Mouse (Mus musculus) brain, adult 10 weeks (tissue): ENCODE results near the gene Taf1d. TPM values are rescaled to one million over a fixed set of nuclear protein-coding genes. Genes with fewer than 3 reads are reported as not detected.

Experiments used
- polyA plus RNA-seq: library from polyadenylated mRNA; stranded (reverse); fragments of 350-450 nt; fragmentation: Illumina TruSeq; extraction: RNeasy Lipid Tissue Mini Kit (QIAGEN cat#74804); gene quantifications from one replicate; pipeline ENCODE4 v1.2.3, GENCODE M21; 2015; ENCODE audit warnings: low read depth, low replicate concordance

Taf1d gene
- 31.4 TPM for polyA plus RNA-seq

DNA sequence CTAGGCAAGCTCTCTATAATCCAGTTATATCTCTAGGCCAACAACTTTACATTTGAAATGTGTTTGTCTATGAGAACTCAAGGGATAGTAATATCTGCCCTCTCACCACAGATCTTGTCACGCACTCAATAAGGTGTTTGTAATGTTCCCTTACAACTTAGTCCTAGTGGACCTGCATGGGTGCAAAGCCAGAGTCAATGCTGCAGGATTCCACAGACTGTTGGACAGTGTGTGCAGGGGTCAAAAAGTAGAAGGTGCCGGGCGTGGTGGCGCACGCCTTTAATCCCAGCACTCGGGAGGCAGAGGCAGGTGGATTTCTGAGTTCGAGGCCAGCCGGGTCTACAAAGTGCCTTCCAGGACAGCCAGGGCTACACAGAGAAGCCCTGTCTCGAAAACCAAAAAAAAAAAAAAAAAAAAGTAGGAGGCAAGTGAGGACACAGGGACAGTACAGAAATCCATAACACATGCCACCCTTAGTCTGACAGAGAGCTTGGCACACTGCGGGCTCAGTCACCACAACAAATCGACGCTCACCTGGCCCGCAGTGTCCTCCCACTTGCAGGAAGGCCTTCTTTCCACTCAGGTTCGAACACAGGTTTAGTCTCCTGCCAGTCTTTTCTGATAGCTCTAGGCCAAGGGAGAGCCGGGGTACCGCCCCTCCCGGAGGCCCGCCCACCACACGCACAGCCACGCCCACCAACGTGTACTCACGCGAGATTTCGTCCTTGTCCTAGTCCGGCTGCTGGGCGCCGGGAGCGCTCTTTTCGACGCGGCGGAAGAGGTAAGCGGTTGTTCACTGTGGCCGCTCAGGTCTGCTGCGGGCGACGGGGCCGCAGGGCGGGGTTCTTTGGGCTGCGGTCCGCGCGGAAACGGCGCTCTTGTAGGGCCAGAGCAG, at the start of gene Taf1d:
Gene Taf1d, plus strand, starts transcription at position 712 of the 895 bp plus-strand sequence.

DNA sequence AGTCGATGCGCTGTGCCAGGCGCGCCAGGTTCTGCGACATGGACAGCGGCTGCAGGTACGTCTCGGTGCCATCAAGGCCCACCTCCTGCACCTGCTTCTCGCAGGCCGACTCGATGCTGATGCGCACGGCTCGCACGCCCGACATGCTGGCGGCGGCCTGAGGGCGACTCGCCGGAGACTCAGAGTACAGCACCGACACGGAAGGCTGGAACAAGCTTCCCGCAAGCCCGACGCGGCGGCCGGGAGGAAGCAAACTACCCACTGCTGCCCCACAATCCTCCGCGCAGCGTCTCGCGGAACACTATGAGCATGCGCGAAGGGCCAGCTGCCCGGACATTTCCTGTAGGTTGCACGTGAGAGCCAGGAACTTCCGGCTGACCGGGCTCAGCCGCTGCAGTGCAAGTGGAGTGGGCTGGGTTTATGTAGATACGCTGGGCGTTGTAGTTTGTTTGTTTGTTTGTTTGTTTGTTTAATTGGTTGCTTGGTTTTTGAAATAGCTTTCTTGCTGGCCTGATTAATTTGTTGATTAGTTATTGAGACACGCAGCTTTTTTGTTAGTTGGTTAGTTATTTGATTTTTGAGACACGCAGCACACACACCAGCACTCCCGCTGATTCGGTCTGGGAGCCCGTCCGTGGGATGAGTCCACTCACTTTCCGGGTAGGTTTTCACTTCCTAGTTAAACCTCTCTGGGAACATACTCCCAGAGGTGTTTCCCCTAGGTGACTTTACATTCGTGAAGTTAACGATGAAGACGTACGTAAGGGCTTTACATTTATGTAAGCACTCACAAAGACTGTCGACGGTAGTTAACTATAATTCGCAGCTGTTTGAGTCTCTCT, 26.1 kb upstream of the Taf1d start, which contains the start of gene Med17:
Gene Med17, minus strand, starts transcription at position 283 of the 842 bp plus-strand sequence.

DNA sequence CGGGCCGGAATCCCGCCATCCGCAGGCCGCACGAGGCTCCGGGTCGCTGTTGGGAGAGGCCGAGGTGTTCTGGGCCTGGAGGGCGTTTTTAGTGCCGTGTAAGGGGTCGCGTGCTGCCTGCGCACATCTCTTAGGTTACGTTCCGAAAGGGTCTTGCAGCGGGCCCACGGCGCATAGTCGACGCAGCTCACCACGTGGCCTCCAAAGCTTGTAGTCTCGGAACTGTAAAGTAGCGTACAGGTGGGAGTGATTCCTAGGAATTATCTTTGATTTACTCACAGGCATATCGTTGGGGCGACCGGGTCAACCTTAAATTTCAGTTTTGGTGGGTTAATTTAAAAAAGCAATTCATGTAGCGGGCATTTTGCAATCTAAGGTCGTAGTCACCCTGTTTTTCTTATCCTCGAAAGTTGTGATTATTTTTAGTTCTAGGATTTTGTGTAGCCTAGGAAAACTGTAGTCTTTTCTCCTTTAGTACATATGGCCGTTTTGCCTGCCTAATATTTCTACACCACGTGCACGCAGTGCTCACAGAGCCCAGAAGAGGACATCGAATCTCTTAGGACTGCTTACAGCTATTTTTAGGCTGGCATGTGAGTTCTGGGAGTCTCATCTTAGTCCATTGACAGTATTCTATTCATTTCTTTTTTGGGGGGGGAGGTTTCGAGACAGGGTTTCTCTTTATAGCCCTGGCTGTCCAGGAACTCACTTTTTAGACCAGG, 545 bp downstream of the Taf1d start, which contains the start of gene 4931406C07Rik:
Gene 4931406C07Rik, minus strand, starts transcription at position 51 of the 722 bp plus-strand sequence.

DNA sequence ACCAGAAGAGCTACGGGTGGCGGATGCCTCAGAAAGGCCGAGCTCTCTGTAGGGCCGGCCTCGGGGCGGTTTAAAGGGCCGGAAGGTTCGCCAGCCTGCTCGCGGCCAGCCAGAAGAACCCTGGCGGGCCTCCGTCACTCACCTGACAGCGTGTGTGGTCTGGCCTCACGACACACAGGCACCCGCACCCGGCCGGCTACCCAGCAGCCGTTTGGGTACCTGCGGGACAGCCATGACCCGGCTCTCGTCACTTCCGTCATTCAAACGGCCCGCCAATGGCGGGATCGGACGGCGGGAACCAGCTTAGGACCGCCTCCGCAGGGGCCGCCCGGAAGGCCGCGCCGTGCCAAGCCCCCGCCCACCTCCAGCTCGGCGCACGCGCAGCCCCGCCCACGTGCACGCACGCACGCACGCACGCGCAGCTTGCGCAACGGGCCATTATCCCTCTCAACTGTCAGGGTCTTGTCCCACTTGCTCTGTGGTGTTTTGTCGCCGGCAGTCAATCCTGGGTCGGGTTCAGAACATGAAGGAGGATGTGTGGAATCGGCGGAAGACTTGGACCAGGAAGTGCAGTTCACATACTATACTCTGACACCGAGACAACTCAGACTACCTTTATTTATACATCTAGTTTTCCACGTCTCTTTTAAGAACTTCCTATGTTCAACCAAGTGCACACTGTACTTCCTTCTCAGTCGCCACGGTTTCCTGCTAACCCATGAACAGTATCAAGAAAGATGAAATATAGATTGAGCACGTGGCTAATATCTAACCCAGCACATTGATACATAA, 51.7 kb downstream of the Taf1d start, which contains the start of gene Cep295:
Gene Cep295, minus strand, starts transcription at position 305 of the 792 bp plus-strand sequence.

Other genes with a start within 250 kb of the Taf1d start
- gene Hephl1, start 194.1 kb upstream of the Taf1d start, polyA plus RNA-seq, result not detected
- gene Vstm5, start 67.2 kb upstream of the Taf1d start, polyA plus RNA-seq, result 16.1 TPM
- gene Med17, start 26.3 kb upstream of the Taf1d start, polyA plus RNA-seq, result 33.2 TPM
- gene 4931406C07Rik, start 234 bp downstream of the Taf1d start, polyA plus RNA-seq, result 24.8 TPM
- gene Cep295, start 51.6 kb downstream of the Taf1d start, polyA plus RNA-seq, result 13.4 TPM
- gene Smco4, start 187.2 kb downstream of the Taf1d start, polyA plus RNA-seq, result 3.7 TPM